Comparison of ENCODE assay signal across 14 mouse cellular contexts in genomic region chr4:148808839-148809238, GRCm38 (mm10).
"Had no signal": no experiment of that assay in that cellular context is flagged by ENCODE, and none has a peak within 500 bp of the region (broad histone marks: within the 10 kb centered on the region; RNA-seq: fewer than 3 reads in every experiment).

No protein-coding gene starts in this region.

- H3K4me3 ChIP-seq: kidney, embryonic 15.5 days; left cerebral cortex, adult 2 months; limb, embryonic 10.5 days; liver, embryonic 15.5 days; midbrain, embryonic 13.5 days; stomach, embryonic 15.5 days had no signal

- H3K36me3 ChIP-seq: kidney, embryonic 15.5 days; limb, embryonic 10.5 days; liver, embryonic 15.5 days; midbrain, embryonic 13.5 days; stomach, embryonic 15.5 days had no signal

- DNase-seq: kidney, postnatal 14 days; lung, adult 2 months; lung, postnatal 36 days; right cerebral cortex, postnatal 14 days; thymus, adult 2 months; thymus, postnatal 25 days had no signal

- H3K27ac ChIP-seq: kidney, embryonic 15.5 days; left cerebral cortex, adult 2 months; limb, embryonic 10.5 days; liver, embryonic 15.5 days; midbrain, embryonic 13.5 days; stomach, embryonic 15.5 days had no signal

- H3K9me3 ChIP-seq: kidney, embryonic 15.5 days; limb, embryonic 10.5 days; liver, embryonic 15.5 days; midbrain, embryonic 13.5 days; stomach, embryonic 15.5 days had no signal

- H3K9ac ChIP-seq: kidney, embryonic 15.5 days; liver, embryonic 15.5 days; midbrain, embryonic 13.5 days; stomach, embryonic 15.5 days had no signal

- ATAC-seq: lung, postnatal 0 days; midbrain, embryonic 13.5 days had no signal

- H3K4me2 ChIP-seq: kidney, embryonic 15.5 days; liver, embryonic 11.5 days; liver, embryonic 15.5 days; midbrain, embryonic 13.5 days; stomach, embryonic 15.5 days had no signal
